ENCODE assay signal across 9 mouse cellular contexts in genomic region chr15:80173001-80173771, GRCm38 (mm10). TPM values are rescaled to one million over a fixed set of nuclear protein-coding genes. Genes with fewer than 3 reads are reported as not detected.
DNase-seq lines count a peak whose midpoint lies in the region; ATAC-seq and TF ChIP-seq lines count a peak whose summit lies in the region.
"Had no signal": no experiment of that assay in that cellular context is flagged by ENCODE, and none has a peak within 500 bp of the region (broad histone marks: within the 10 kb centered on the region; RNA-seq: fewer than 3 reads in every experiment).

Mgat3 (plus strand) TSS chr15:80173721.

- no peak for TF ChIP-seq POLR2A in bone marrow macrophage, adult 2 months (IDR thresholded peaks at IDR 0.05; ENCODE audit: borderline replicate concordance, low read depth, low read length)

- DNase-seq in heart, adult 9 months (ENCODE audit: low spot score in 2 of 2): no peak
- peak; percentile 84 for DNase-seq in forebrain, embryonic 11.5 days (ENCODE audit: low spot score)
- DNase-seq in kidney, adult 18-20 months: peak; percentile 61
- no peak for DNase-seq in gastrocnemius, postnatal 14 days

- peak within 1 kb of the TSS; percentile 65 for H3K9ac ChIP-seq in heart, embryonic 11.5 days (ENCODE audit: low read depth, low read length)
- peak within 1 kb of the TSS; percentile 95 for H3K9ac ChIP-seq in forebrain, embryonic 11.5 days (ENCODE audit: low read length)
- H3K9ac ChIP-seq in limb, embryonic 13.5 days: peak within 1 kb of the TSS; percentile 96
- peak within 1 kb of the TSS; percentile 98 for H3K9ac ChIP-seq in neural tube, embryonic 12.5 days

- WGBS in heart, embryonic 11.5 days (ENCODE audit: insufficient replicate concordance): 4% methylated on average over 54 of the region's 85 CpGs
- WGBS in forebrain, embryonic 11.5 days: 5% methylated on average over 36 of the region's 85 CpGs
- WGBS in limb, embryonic 13.5 days: 7% methylated on average over 37 of the region's 85 CpGs
- 3% methylated on average over 52 of the region's 85 CpGs for WGBS in neural tube, embryonic 12.5 days

- H3K27ac ChIP-seq in heart, embryonic 11.5 days (ENCODE audit: low read depth, low read length): no peak within 1 kb of the TSS; the same call in 1 of the 2 replicates
- no peak within 1 kb of the TSS for H3K27ac ChIP-seq in bone marrow macrophage, adult 2 months (ENCODE audit: insufficient read depth, low read depth, low read length)
- peak within 1 kb of the TSS; percentile 74 for H3K27ac ChIP-seq in forebrain, embryonic 11.5 days (ENCODE audit: low read depth, low read length)
- H3K27ac ChIP-seq in limb, embryonic 13.5 days: peak within 1 kb of the TSS; percentile 88
- peak within 1 kb of the TSS; percentile 92 for H3K27ac ChIP-seq in neural tube, embryonic 12.5 days

- peaks cover 22% of the 10 kb centered on the region for H3K27me3 ChIP-seq in heart, embryonic 11.5 days (ENCODE audit: control insufficient read depth, insufficient read depth, low read length)
- no peaks in the 10 kb centered on the region for H3K27me3 ChIP-seq in forebrain, embryonic 11.5 days (ENCODE audit: control insufficient read depth, insufficient read depth, low read length)
- no peaks in the 10 kb centered on the region for H3K27me3 ChIP-seq in limb, embryonic 13.5 days
- H3K27me3 ChIP-seq in neural tube, embryonic 12.5 days (replicated peaks): no peaks in the 10 kb centered on the region

- no peak for TF ChIP-seq CTCF in bone marrow macrophage, adult 2 months (IDR thresholded peaks at IDR 0.05; ENCODE audit: low read depth, low read length)

- H3K4me2 ChIP-seq in heart, embryonic 11.5 days: peak within 1 kb of the TSS; percentile 75
- peak within 1 kb of the TSS; percentile 85 for H3K4me2 ChIP-seq in forebrain, embryonic 11.5 days (ENCODE audit: low read depth, low read length, severe bottlenecking)
- peak within 1 kb of the TSS; percentile 85 for H3K4me2 ChIP-seq in limb, embryonic 13.5 days (replicated peaks)
- H3K4me2 ChIP-seq in neural tube, embryonic 12.5 days (replicated peaks): peak within 1 kb of the TSS; percentile 85

- peaks cover 7% of the 10 kb centered on the region; the same call in 1 of the 2 replicates for H3K4me1 ChIP-seq in heart, embryonic 11.5 days (ENCODE audit: control insufficient read depth, insufficient read depth, low read length)
- H3K4me1 ChIP-seq in bone marrow macrophage, adult 2 months (ENCODE audit: control insufficient read depth, insufficient read depth, low read length): 0 out of 2 replicates have a peak, but pooled peaks cover 2% of the 10 kb centered on the region
- H3K4me1 ChIP-seq in forebrain, embryonic 11.5 days (replicated peaks; ENCODE audit: control insufficient read depth, insufficient read depth, low read length): peaks cover 11% of the 10 kb centered on the region; the same call in 1 of the 2 replicates
- peaks cover 35% of the 10 kb centered on the region for H3K4me1 ChIP-seq in limb, embryonic 13.5 days
- H3K4me1 ChIP-seq in neural tube, embryonic 12.5 days: peaks cover 20% of the 10 kb centered on the region

- H3K36me3 ChIP-seq in heart, embryonic 11.5 days (ENCODE audit: control insufficient read depth, insufficient read depth, low read length): no peaks in the 10 kb centered on the region
- H3K36me3 ChIP-seq in forebrain, embryonic 11.5 days (ENCODE audit: control insufficient read depth, insufficient read depth, low read length): no peaks in the 10 kb centered on the region
- no peaks in the 10 kb centered on the region for H3K36me3 ChIP-seq in limb, embryonic 13.5 days
- H3K36me3 ChIP-seq in neural tube, embryonic 12.5 days: no peaks in the 10 kb centered on the region

- peak; percentile 39 for ATAC-seq in heart, embryonic 11.5 days (replicated peaks; ENCODE audit: insufficient number of reproducible peaks, low FRiP score, low TSS enrichment)
- ATAC-seq in forebrain, embryonic 11.5 days (replicated peaks; ENCODE audit: low FRiP score): peak; percentile 79
- ATAC-seq in limb, embryonic 13.5 days (ENCODE audit: low FRiP score, low read depth): peak; percentile 64
- peak; percentile 62 for ATAC-seq in neural tube, embryonic 12.5 days (ENCODE audit: low FRiP score, low read depth)

- peak within 1 kb of the TSS; percentile 65 for H3K4me3 ChIP-seq in heart, embryonic 11.5 days (ENCODE audit: low read depth, low read length)
- peak within 1 kb of the TSS; percentile 50 for H3K4me3 ChIP-seq in bone marrow macrophage, adult 2 months (ENCODE audit: insufficient read depth, low read length)
- H3K4me3 ChIP-seq in forebrain, embryonic 11.5 days (ENCODE audit: low read depth, low read length): peak within 1 kb of the TSS; percentile 95
- H3K4me3 ChIP-seq in limb, embryonic 13.5 days: peak within 1 kb of the TSS; percentile 90
- peak within 1 kb of the TSS; percentile 96 for H3K4me3 ChIP-seq in neural tube, embryonic 12.5 days

- intact Hi-C loops in gastrocnemius, postnatal 14 days (cut with DNase I; ENCODE audit: low total_unique reads): no loop called here

- H3K9me3 ChIP-seq in heart, embryonic 11.5 days (replicated peaks; ENCODE audit: control insufficient read depth, low read length): no peaks in the 10 kb centered on the region
- H3K9me3 ChIP-seq in forebrain, embryonic 11.5 days (ENCODE audit: control insufficient read depth, low read length): no peaks in the 10 kb centered on the region
- H3K9me3 ChIP-seq in limb, embryonic 13.5 days: no peaks in the 10 kb centered on the region
- no peaks in the 10 kb centered on the region for H3K9me3 ChIP-seq in neural tube, embryonic 12.5 days

RNA-seq across cellular contexts. Expression of gene Mgat3, which starts in this region (rescaled TPM):
- polyA plus RNA-seq in heart, embryonic 11.5 days (2014; fragmentation: Nextera tagmentation; extraction: Ambion mirVana): 1.8 and 2.1 TPM in 2 replicates
- not detected in 2 replicates for polyA plus RNA-seq in bone marrow macrophage, adult 2 months (2012; ENCODE audit: insufficient read depth, insufficient read length, missing spikeins)
- 8.8 and 9.2 TPM in 2 replicates for polyA plus RNA-seq in forebrain, embryonic 11.5 days (2014; fragmentation: Nextera tagmentation; extraction: Ambion mirVana)
- polyA plus RNA-seq in limb, embryonic 13.5 days (2015; fragmentation: Nextera tagmentation; extraction: Ambion mirVana): 6.0 and 6.1 TPM in 2 replicates
- 13.7 and 13.8 TPM in 2 replicates for polyA plus RNA-seq in neural tube, embryonic 12.5 days (2016; fragmentation: Nextera tagmentation; extraction: Ambion mirVana)
- 1 to 10 TPM; 1.3 to 3.1 TPM for total RNA-seq in gastrocnemius, postnatal 14 days (2021)
- total RNA-seq: MEL had no signal

Comparison
In these comparisons a context has a peak if more than half of its experiments do, and no peak if none do; other contexts are left out.
1. H3K27ac ChIP-seq: peak in forebrain, embryonic 11.5 days (single experiment), limb, embryonic 13.5 days (single experiment) and neural tube, embryonic 12.5 days (single experiment); none in heart, embryonic 11.5 days (single experiment) and bone marrow macrophage, adult 2 months (single experiment).
2. DNase-seq: peak in forebrain, embryonic 11.5 days (single experiment) and kidney, adult 18-20 months (single experiment); none in heart, adult 9 months (0 of 2) and gastrocnemius, postnatal 14 days (single experiment).
3. Peak in every context shown above with its lines, with median percentiles within 50 percentile points of each other: ATAC-seq, H3K4me2 ChIP-seq, H3K4me3 ChIP-seq and H3K9ac ChIP-seq.